Mouse (Mus musculus) fibroblast of lung, adult 2 months (primary cell): ENCODE measurements at regions not wholly inside any gene's neighbourhood (a gene's known extent, or its start where the extent isn't known, plus 50 kb on each side); places are given as distances from the start of the nearest gene placed in this dataset.

Experiments used
- DNase-seq: peaks from one replicate; pipeline ENCODE4 v3.0.0-alpha.2; 2011; ENCODE audit warnings: low read depth

DNA sequence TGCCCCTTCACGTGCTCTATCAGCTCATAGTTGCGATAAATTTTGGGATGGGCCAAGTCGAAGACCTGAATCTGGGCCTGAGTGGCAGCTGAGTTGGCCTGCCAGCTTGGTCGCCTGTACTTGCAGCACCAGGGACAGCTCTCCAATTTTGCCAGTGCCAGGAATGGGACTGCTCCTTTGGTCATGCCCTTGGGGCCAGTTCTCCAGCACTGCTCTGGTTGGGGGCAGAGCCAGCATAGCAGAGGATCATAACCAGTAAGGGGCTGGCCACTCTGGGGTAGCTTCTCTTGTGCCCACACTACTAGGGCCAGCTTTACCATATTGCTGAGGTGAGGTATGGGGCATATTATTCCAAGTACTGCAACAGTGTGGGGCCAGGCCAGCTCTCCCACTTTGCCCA is 397.0 kb upstream of the Cadm2 start:
- no peak for DNase-seq

DNA sequence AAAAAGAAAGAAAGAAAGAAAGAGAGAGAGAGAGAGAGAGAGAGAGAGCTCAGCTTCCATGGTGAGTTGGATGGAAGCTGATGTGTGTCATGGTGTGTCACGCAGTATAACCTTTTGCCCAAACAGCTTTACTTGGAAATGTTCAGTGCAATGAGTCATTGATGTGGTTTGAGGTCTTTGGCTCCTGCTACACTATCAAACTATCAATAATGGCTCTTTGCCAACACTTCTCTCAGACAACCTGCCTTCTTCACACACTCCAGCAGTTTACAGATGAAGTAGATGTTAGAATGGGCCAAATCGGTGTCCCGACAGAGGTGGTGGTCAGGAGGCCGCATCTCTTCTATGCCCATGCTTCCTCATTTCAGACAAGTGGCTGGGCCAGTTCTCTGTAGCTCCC is 369.0 kb upstream of the Cadm2 start:
- no peak for DNase-seq

DNA sequence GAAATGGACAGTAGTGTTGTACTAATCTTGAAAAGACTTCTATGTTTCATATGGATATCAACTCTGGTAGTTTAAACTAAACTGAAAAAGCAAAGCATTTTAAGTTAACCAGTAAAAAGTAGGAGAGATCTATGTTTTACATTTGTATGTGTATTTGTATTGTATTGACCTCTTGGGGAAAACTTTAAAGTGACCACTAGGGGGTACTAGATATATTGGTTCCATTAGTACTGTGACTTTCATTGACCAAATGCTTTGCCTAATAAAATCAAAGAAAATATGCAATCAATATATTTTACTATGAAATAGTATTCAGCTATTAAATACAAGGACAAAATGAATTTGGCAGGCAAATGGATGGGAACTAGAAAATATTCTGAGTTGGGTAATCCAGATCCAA is 355.9 kb upstream of the Cadm2 start:
- no peak for DNase-seq

DNA sequence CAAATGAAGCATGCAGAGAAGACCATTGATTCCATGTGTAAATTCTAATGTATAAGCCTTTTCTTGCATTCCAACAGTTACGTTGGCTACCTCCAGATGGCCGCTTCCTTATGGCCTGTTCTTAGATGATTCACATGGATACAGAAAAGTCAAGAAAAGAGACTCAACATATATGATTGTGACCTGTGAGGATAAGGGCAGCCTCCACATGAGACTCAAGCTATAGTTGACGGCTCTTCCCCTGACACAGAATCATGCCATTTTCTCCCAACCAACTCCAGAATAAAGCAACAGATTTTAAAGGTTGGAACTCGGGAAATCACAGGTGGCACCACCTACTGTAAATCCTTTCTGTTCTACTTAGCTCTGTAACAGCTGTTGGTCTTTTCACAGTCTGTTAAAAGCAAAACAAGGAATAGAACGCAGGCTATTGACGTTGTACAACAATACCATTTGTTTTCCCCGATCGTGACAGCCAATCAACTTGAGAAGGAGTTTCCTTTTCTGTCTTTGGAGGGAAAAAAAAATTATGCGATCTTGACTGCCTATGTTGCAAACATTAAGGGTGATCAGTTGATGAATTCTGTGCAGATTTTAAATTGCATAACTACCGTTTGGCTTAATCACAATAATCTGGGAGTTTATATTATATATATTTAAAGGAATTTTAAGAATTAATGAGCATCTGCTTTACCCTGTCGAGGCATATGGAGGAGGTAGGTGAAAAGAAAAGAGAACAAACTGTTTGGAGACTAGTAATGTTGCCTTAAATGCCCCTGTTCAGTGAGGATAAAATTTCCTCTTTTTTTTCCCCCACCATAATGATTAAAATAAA is 347.8 kb upstream of the Cadm2 start:
- no peak for DNase-seq

DNA sequence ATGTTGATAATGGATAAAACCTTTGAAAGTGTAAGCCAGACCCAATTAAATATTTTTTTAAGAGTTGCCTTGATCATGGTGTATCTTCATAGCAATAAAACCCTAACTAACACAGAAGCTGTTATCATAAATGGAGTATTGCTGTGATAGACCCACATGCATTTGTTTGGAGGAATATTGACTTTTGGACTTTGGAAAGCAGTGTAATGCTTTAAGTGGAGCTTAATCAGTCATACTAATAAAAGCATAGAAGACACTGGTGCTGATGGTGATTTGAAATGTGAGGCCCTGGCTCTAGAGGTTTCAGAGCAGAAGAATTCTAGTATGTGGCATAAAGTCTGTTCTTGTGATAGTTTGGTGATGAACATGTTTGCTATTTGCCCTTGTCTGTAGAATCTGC is 328.4 kb upstream of the Cadm2 start:
- no peak for DNase-seq

DNA sequence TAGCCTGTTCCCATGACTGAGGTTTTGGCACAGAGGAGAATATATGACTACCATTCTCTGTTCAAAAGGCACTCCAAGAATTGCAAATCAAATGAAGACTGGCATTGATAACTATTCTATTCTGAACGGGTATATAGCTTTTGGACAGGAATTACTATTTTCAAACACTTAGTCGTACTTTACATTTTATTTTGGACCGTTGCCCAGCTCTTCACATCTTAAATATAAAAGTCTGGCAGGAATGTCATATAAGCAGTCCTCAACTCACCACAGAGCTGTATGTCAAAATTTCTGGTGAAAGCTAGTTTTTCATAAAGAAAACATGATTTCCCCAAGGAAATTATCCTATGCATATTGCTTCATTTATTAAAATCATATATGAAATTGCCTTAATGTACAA is 323.7 kb upstream of the Cadm2 start:
- no peak for DNase-seq

DNA sequence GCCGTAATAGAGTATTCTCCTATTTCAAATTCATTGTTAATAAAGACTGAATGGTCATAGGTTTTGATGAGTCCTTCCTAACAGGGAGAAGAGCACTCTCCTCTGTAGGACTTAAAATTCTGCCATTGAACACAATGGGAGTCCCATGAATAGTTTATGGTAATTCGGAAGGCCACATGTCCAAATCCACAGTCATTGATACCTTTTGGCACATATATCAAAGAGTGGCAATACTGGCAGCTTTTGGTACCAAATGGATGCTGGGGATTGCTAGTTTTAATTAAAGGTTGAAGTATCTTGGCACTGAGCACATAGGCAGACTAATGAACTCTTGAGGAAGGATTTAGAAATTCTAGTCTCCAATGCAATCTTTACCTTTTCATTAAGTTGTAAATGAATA is 298.5 kb upstream of the Cadm2 start:
- DNase-seq = no peak

DNA sequence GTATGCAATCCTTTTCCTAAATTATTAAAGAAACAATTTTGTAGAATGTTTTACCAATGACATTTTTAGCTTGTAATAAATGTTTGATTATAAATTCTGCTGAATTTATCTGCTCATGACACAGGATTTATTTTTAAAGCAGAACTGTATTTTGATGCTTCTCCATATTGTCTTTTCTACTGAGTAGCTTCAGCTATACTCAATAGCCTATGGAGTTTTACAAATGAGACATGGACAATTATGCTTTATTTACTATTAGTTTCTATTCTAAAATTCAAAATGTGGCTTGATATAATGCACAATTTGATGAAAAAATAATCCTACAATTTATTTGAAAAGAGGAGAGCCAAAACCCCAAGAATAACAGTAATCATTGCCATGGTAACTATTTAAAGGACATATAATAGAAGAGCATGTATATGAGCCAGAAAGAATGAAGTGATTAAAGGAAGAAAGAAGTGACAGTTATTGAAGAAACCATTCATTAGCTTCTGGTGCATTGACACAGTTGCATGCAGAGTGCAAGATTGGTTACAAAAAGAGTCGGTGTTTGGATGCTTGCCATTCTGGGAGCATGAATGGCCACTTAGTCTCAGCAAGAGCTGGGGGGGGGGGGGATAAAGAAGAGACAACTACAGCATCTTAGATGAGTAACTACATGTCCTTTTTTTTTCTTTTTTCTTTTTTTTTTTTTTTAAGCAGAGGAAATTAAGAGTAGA is 250.8 kb upstream of the Cadm2 start:
- no peak for DNase-seq

DNA sequence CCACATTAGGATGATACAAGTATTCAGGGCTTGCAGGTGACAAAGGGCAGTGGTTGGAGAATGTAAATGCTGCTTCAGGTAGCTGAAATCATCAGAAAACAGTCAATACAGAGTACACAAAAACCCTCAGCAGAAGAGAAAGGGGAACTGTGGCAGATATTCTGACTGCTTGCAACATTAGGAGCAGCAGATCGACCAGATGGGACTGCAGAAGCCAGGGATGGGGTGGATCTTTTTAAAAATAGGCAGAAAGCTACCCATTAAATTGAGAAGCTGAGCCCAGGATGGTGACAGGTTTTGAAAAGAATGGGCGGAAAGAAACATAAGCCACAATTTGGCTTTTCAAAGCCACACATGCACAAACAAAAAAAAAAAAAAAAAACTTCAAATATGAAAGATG is 229.5 kb upstream of the Cadm2 start:
- DNase-seq = no peak

DNA sequence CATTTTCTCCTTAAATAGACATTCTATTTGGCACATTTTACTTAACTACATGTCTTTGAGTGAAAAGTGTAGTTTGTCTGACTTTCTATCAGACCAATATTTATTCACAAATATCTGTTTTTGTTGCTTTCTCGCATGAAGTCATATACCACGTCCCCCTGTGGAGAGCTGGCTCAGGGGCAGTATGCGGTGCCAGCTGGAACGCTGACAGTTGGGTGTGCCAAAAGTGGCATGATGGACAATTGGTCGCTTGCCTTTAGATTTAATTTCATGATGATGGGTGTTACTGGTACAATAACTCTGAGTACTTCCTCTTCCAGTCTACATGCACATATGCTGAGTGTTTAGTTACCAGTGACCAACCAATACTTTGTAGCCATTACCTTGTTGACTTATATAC is 223.8 kb upstream of the Cadm2 start:
- no peak for DNase-seq

DNA sequence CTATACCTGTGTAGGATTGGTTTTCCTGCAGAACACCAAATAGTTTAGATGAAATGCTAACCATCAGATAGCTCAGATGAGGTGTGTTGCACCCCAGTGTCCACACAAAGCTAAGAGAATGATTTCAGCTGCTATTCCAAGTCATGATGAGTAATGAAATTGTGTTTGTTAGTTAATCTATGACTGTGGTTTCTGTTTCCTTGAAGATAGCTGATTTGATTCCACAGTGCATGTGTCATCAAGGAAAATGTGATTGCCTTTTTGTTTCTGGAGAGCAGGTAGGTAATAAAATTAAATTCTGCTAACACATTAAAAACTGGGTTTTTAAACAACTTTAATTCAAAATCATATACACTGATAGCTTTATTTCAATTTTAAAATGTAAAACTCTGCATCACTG is 176.5 kb upstream of the Cadm2 start:
- no peak for DNase-seq

DNA sequence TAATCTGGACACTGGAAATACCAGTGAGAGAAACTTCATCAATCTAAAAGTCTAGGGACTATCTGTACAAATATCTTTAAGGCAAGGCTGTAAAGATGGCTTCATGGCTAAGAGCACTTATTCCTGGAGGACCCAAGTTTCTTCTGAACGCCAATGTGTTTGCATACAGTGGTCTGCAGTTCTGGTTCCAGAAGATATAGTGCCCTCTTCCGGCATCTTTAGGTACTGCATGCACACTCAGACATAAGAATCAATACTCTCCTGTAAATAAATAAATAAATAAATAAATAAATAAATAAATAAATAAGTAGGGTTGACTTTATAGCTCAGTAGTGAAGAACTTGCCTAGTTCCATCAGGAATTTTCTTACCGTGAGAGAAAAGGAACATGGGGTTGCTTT is 155.4 kb upstream of the Cadm2 start:
- DNase-seq = peak; percentile 3

DNA sequence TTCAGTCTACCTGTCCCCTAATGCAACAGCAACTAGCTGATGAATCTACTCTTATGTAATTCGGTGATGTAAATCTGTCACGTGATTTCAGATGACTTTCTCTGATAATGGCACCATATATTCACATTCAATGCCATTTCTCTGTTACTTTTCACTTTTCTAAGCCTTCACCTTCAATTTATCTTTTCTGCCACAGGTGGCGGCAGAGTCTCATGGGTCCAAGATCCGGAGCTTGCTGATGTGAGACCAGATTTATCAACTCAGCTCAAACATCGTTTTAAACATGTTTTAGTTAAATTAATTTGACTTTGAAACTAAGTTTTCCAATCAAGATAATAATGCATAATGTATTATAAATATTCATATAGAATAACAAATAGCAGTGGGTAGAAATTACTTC is 148.4 kb upstream of the Cadm2 start:
- no peak for DNase-seq

DNA sequence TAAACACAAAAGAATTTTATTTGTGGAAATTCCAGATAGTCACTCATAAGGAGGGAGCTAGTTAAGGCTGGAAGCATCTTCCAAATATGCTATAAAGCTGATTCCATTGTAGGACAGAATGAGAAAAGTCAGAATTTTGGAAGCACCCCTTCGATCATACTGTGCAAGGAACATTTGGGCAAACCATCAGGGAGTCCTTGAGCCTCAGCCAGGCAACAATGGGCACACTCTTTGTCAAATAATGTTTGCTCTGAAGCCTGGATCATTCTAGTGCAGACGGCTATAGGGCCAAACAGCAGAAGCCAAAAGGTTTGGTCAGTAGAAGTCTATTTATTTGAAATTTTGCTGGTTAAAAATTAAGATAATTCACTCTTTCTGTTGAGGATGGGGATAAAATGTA is 114.7 kb upstream of the Cadm2 start:
- no peak for DNase-seq

DNA sequence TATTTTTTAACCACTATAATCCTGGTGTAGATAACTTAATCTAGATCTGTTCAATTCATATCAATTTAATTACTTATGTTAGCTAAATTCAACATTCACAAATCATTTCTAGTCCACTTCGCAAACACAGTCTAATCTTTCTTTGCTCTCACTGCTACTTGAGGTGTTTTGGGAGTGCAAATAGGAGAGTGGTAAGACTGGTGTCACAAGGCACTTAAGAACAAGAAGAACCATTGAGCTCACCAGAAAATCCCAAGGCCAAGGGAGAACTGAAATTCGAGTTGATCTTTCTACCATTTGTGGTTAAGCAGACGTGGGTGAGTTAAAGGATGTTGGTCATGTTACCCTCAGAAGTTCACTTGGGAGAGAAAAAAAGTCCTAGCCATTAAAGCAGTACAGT is 77.9 kb upstream of the Cadm2 start:
- no peak for DNase-seq
